Mouse (Mus musculus) hindbrain, embryonic 16.5 days (tissue): ENCODE results near the gene Diaph3. TPM values are rescaled to one million over a fixed set of nuclear protein-coding genes. Genes with fewer than 3 reads are reported as not detected.

Experiments used
- ATAC-seq: fragments of 200-750 bp; cut with Nextera tagmentation; 2 replicates; pipeline ENCODE4 v1.8.0; 2017; ENCODE audit warnings: moderate TSS enrichment, moderate library complexity
- H3K27ac ChIP-seq: fragments of 300-500 bp; sonication (generic); 2 replicates; pipeline ENCODE4 v1.5.1; 2014; ENCODE audit warnings: low read depth, mild to moderate bottlenecking, control low read depth, low read length, moderate library complexity
- H3K27me3 ChIP-seq: fragments of 300-500 bp; sonication (generic); replicated peaks from 2 replicates; pipeline ENCODE4 v1.6.1; 2014; ENCODE audit warnings: low read length; ENCODE audit not compliant: control insufficient read depth, insufficient read depth
- H3K36me3 ChIP-seq: fragments of 300-500 bp; sonication (generic); 2 replicates; pipeline ENCODE4 v1.6.1; 2014; ENCODE audit warnings: mild to moderate bottlenecking, low read length, moderate library complexity, mixed read lengths; ENCODE audit not compliant: control insufficient read depth, insufficient read depth
- H3K4me1 ChIP-seq: fragments of 300-500 bp; sonication (generic); 2 replicates; pipeline ENCODE4 v1.6.1; 2014; ENCODE audit warnings: low read depth, low read length; ENCODE audit not compliant: control insufficient read depth, insufficient read depth
- H3K4me2 ChIP-seq: fragments of 300-500 bp; sonication (generic); 2 replicates; pipeline ENCODE4 v1.6.1; 2014; ENCODE audit warnings: mild to moderate bottlenecking, low read length, control low read depth, moderate library complexity
- H3K4me3 ChIP-seq: fragments of 300-500 bp; sonication (generic); 2 replicates; pipeline ENCODE4 v1.5.1; 2014; ENCODE audit warnings: mild to moderate bottlenecking, low read length, control low read depth, moderate library complexity
- H3K9ac ChIP-seq: fragments of 300-500 bp; sonication (generic); 2 replicates; pipeline ENCODE4 v1.6.1; 2014; ENCODE audit warnings: low read depth, mild to moderate bottlenecking, control low read depth, low read length, moderate library complexity
- H3K9me3 ChIP-seq: fragments of 300-500 bp; sonication (generic); 2 replicates; pipeline ENCODE4 v1.6.1; 2014; ENCODE audit warnings: mild to moderate bottlenecking, low read length, moderate library complexity; ENCODE audit not compliant: control insufficient read depth
- WGBS: fragments of 180-500 bp; shearing (Covaris S2); extraction: QIAGEN DNeasy Blood & Tissue Kit; methylation state at CpG from one replicate; pipeline ENCODE4 v1.1.7; 2014; 5-methylcytosine and 5-hydroxymethylcytosine counted together
- polyA plus RNA-seq: library from polyadenylated mRNA; unstranded; fragments of >200 nt; fragmentation: Nextera tagmentation; extraction: Ambion mirVana; gene quantifications from 2 replicates; pipeline ENCODE4 v1.2.1, GENCODE M21; 2015

Diaph3 gene
- polyA plus RNA-seq, 1 experiment from 2014 or later = 4.1 TPM

GRCm38 (mm10) chr14:86837642-86838041 lies 303.4 kb downstream of the Diaph3 start:
- no peak overlapping the region for H3K27ac ChIP-seq
- ATAC-seq = no peak
- no peaks in the 10 kb centered on the region for H3K9me3 ChIP-seq
- H3K36me3 ChIP-seq = no peaks in the 10 kb centered on the region
- H3K27me3 ChIP-seq = no peaks in the 10 kb centered on the region
- H3K4me2 ChIP-seq = no peak overlapping the region
- H3K4me1 ChIP-seq = no peaks in the 10 kb centered on the region
- WGBS = 70% methylated on average over 2 of the region's 2 CpGs
- no peak overlapping the region for H3K4me3 ChIP-seq
- no peak overlapping the region for H3K9ac ChIP-seq

DNA sequence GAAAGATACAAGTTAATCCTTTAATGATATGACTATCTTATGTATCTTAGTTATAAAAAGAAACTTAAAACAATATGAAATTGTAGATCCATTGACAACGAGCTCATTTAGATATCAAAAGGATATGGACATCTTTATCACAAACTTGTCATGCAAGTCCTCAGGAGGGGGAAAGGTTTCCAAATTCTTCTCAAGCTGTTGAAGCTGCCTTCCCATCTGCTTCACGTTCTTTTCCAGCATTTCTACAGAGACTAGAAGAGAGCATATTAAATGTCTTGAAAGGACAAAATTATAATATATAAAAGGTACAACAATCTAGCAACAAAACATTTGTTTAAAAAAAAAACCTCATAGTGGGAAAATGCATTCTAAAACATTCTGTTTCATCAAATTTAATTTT lies 306.2 kb downstream of the Diaph3 start:
- H3K36me3 ChIP-seq = no peaks in the 10 kb centered on the region
- no peaks in the 10 kb centered on the region for H3K4me1 ChIP-seq
- no peaks in the 10 kb centered on the region for H3K9me3 ChIP-seq
- H3K9ac ChIP-seq = no peak overlapping the region
- H3K27ac ChIP-seq = no peak overlapping the region
- no peaks in the 10 kb centered on the region for H3K27me3 ChIP-seq
- H3K4me3 ChIP-seq = no peak overlapping the region
- 89% methylated on average over 2 of the region's 2 CpGs for WGBS
- ATAC-seq = no peak
- H3K4me2 ChIP-seq = no peak overlapping the region

DNA sequence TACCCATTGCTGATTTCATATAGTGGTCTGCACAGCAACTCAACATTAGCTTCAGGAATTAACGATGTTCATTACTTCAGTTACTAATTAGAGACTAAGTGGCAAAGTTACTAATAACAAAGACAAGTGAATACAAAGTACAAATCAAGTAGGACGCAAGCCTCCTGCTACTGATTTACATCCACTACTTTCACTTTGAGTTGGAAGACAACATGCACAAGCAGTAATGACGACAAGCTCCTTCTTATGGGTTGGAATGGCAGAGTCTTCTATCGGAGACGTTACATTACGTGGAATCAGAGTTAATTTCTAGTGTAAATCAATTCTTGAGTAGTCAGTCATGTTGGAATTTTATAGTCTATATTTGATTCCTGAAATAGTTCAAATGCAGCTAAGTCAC lies 306.8 kb downstream of the Diaph3 start:
- no peaks in the 10 kb centered on the region for H3K9me3 ChIP-seq
- no peaks in the 10 kb centered on the region for H3K4me1 ChIP-seq
- 95% methylated on average over 6 of the region's 6 CpGs for WGBS
- no peaks in the 10 kb centered on the region for H3K36me3 ChIP-seq
- no peak overlapping the region for H3K9ac ChIP-seq
- no peak overlapping the region for H3K4me2 ChIP-seq
- no peaks in the 10 kb centered on the region for H3K27me3 ChIP-seq
- no peak overlapping the region for H3K4me3 ChIP-seq
- H3K27ac ChIP-seq = no peak overlapping the region
- no peak for ATAC-seq

DNA sequence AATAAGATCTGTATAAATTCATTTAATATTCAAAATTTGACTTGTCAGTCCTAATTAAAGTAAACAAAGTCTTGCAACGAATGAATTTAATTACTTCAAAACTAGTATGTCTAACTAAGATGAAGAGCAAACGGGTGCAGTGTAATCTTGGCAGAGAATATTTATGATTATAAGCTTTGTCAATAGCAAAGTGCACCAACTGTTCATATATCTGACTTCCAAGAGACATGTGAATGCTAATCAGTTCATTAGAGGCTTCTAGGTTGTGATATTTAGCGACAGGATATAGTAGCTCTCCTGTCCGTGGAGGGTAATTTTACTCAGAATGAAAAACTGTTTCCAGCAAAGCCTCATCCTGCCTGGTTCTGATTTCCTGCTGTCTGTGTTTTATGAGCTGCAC lies 308.0 kb downstream of the Diaph3 start:
- H3K9ac ChIP-seq = no peak overlapping the region
- no peak overlapping the region for H3K4me3 ChIP-seq
- no peaks in the 10 kb centered on the region for H3K27me3 ChIP-seq
- no peaks in the 10 kb centered on the region for H3K9me3 ChIP-seq
- no peak for ATAC-seq
- no peaks in the 10 kb centered on the region for H3K36me3 ChIP-seq
- H3K27ac ChIP-seq = no peak overlapping the region
- no peak overlapping the region for H3K4me2 ChIP-seq
- WGBS = 68% methylated on average over 4 of the region's 4 CpGs
- no peaks in the 10 kb centered on the region for H3K4me1 ChIP-seq

- no peak overlapping the region for H3K4me3 ChIP-seq
- H3K27me3 ChIP-seq = no peaks in the 10 kb centered on the region
- H3K4me2 ChIP-seq = no peak overlapping the region
- H3K36me3 ChIP-seq = no peaks in the 10 kb centered on the region
- no peak for ATAC-seq
- no peaks in the 10 kb centered on the region for H3K4me1 ChIP-seq
- H3K9me3 ChIP-seq = no peaks in the 10 kb centered on the region
- WGBS = 97% methylated on average over 4 of the region's 4 CpGs
- H3K9ac ChIP-seq = no peak overlapping the region
- no peak overlapping the region for H3K27ac ChIP-seq
Measured at GRCm38 (mm10) chr14:86816246-86816645, 324.8 kb downstream of the Diaph3 start.

DNA sequence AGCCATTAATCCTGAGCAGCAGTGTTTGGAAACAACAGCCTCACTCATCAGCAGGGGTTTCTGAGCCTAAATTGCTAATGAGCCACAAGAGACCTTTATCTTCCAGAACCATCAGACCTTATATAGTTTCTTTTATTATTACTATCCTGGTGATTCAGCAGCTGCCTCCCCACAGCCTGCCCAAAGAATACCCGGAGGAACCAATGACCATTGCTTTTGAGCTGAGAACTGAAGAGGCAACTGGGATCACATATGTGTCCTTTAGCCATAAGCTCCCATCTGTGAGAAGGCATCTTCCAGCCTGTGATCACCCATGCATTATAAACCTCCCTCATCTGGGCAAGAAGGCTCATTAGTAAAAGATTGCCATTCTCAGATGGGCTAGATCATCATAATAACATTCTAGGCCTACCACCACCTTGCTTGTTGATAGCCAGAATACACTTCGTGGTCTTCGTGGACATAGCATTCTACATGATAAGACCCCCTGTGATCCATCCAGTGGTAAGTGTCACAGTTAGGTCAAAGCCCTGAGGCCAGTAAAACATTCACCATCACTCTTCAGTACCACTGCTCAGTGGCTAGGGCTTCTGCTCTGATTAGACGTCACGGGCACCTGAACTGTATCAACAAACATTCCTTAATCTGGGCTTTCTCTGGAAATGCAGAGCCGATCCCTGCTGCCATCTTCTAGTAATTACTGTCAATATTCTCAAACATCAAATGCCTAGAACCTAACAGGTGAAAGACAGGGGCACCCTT lies 352.0 kb downstream of the Diaph3 start:
- Histone ChIP-seq H3K4me1 (no peaks in the 10 kb centered on the region), H3K4me3 (no peak overlapping the region), H3K4me2 (no peak overlapping the region), H3K27ac (no peak overlapping the region), H3K9me3 (no peaks in the 10 kb centered on the region), H3K36me3 (no peaks in the 10 kb centered on the region), H3K9ac (no peak overlapping the region), H3K27me3 (no peaks in the 10 kb centered on the region)
- 78% methylated on average over 6 of the region's 6 CpGs for WGBS
- peak; percentile 50; the same call in 1 of the 2 replicates for ATAC-seq

GRCm38 (mm10) chr14:86786866-86787265 lies 354.2 kb downstream of the Diaph3 start:
- no peaks in the 10 kb centered on the region for H3K9me3 ChIP-seq
- no peak overlapping the region for H3K4me2 ChIP-seq
- no peaks in the 10 kb centered on the region for H3K4me1 ChIP-seq
- H3K27ac ChIP-seq = no peak overlapping the region
- H3K9ac ChIP-seq = no peak overlapping the region
- WGBS = 24% methylated on average over 8 of the region's 8 CpGs
- no peak overlapping the region for H3K4me3 ChIP-seq
- H3K27me3 ChIP-seq = no peaks in the 10 kb centered on the region
- ATAC-seq = peak; percentile 78
- no peaks in the 10 kb centered on the region for H3K36me3 ChIP-seq

DNA sequence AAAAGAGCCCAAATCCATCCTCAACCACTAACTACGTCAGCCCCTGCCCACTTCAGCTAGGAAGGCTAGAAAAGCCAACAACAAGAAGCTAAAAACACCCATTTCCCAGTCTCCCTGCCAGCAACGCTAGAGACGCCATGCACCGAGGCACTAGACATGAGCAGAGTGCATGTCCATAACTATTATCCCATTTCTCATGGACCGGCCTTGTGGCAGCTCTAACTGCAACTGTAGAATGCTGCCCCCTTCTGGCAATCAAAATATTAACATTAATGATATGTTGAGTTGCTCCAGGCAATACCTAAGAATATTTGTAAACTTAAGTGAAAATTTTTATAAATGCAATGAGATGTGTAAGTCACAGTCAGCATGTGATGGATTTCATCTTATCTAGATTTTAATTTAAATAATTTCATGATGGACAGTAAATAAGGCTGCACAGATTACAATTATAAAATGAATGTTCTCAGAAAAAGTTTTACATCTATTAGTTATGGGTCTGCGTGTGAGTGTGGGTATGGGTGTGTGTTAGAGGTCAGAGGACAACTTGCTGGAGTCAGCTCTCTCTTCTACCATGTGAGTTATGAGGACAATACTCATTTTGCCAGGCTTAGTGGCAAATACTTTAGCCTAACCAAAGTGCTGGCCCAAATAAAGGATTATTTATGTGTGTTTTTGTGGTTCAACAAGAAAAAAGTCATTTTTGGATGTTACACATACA lies 359.3 kb downstream of the Diaph3 start:
- Histone ChIP-seq H3K4me3 (no peak overlapping the region), H3K27ac (no peak overlapping the region), H3K4me2 (no peak overlapping the region), H3K9ac (no peak overlapping the region), H3K9me3 (no peaks in the 10 kb centered on the region), H3K27me3 (no peaks in the 10 kb centered on the region), H3K36me3 (no peaks in the 10 kb centered on the region), H3K4me1 (no peaks in the 10 kb centered on the region)
- WGBS = 49% methylated on average over 6 of the region's 6 CpGs
- ATAC-seq = peak; percentile 48; the same call in 1 of the 2 replicates

DNA sequence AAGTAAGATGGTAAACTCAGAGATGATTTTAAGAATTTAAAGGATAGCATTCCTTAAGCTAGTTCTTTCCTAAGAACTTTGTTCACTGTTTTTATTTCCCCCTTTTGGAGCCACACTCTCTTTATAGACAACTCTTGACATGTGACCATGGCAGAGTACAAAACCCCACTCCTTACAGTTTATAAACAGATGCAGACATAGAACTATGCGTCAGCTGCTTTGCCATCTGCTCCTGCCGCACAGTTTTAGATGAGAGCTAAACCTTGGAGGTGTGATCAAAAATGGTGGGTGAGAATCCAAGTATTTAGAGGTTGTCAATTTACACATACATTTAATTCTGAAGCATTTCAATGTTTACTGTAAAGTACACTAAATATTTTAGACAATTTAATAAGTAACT lies 367.7 kb downstream of the Diaph3 start:
- 56% methylated on average over 2 of the region's 2 CpGs for WGBS

More for the DNA sequence above, 367.7 kb downstream of the Diaph3 start:
- Histone ChIP-seq H3K27me3 (no peaks in the 10 kb centered on the region), H3K9ac (no peak overlapping the region), H3K9me3 (no peaks in the 10 kb centered on the region), H3K4me3 (no peak overlapping the region), H3K27ac (no peak overlapping the region), H3K4me2 (no peak overlapping the region), H3K4me1 (no peaks in the 10 kb centered on the region), H3K36me3 (no peaks in the 10 kb centered on the region)
- no peak for ATAC-seq
